Mouse (Mus musculus) gastrocnemius, postnatal 36 days (tissue): ENCODE measurements around the gene Commd8. TPM values are rescaled to one million over a fixed set of nuclear protein-coding genes. Genes with fewer than 3 reads are reported as not detected.
"Not testable (repeated sequence)": the region's sequence is repeated elsewhere in the genome, so short reads cannot be mapped to it uniquely, and the experiment has no call there.

Source experiments
- DNase-seq, 2 experiments: peaks; one replicate each; pipeline ENCODE4 v3.0.0; 2022
- intact Hi-C: fragments of 180-260 bp; cut with DNase I; formaldehyde crosslinking; loops from one replicate; pipeline ENCODE4 v1.15.1; 2025
- total RNA-seq, 2 experiments: library from RNA; stranded (reverse); gene quantifications; 2 replicates each; pipeline ENCODE4 v1.2.3; 2021

Gene Commd8
- total RNA-seq, 2 experiments from 2014 or later = 26.4 to 29.1 TPM

DNA sequence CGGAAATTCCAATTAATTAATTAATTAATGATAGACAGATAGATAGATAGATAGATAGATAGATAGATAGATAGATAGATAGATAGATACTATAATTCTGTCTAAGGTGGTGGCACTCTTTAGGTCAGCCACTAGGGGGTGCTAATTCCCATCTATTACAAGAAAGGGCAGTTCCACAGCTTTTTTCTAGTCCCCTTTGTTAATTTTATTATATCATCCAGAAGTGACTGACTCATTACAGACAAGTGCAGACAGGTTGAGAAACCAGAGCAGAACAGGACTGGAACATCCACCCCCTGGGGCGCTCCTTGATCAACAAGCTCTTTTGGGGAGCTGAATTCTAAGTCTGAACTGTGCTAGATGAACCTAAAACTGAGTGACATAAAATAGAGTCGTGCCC is 4.7 kb upstream of the Commd8 start:
- intact Hi-C loops = loop anchor here (2.0 kb wide), 1 partner anchor 96 kb away; no protein-coding TSS in a partner anchor
- no peak for DNase-seq

DNA sequence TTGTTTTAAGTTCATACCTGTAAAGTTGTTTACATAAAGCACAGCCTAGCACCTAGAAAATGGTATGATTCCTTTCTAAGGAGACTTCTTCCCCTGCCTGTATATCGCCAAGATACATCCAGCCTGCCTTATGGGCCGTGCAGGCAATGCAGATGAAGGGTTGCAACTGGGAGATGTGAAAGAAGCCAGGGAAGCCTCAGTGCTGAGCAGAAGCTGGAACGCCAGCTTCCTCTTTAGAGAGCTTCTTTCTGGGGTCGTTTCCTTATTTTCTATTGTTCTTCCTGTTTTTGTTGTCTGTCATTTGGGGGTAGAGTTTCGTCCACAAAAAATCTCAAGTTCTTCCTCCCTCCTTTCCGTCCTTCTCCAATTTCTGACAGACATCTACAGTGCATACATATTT is 2.1 kb upstream of the Commd8 start:
- intact Hi-C loops = no loop called here

DNA sequence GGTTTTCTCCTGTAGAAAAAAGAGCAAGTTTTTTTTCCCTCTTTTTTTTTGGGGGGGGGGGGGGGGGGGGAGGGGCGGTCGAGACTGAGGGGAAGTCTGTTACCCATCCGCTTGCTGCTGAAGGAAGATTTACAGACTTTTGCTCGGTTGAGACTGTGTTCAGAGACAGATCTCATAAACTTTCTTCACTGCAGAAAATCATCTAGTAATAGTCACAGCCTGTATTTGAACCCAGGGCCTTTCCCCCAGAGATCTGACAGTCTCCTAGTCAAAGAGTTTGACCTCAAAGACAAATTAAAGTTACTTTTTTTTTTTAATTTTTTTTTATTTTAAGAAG is 264 bp upstream of the Commd8 start:
- intact Hi-C loops = no loop called here
- DNase-seq = no peak

More for the DNA sequence above, 2.1 kb upstream of the Commd8 start:
- DNase-seq = no peak

DNA sequence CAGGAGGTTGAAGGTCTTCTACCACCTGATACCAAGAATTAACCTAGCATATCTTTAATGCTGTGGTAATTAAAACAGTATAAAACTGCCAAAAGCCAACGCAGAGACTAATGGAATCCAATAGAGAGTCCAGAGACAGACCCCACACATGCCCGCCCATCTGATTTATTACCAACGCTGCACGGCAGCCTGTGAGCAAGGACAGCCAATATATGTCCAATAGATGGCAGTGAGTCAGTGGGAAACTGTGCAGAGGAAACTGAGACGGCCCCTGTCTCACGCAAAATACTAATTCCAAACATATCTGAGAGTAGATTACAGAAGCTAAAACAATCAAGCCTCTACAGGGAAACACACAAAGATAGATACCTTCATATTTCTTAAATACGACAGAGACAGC is 3.6 kb downstream of the Commd8 start:
- intact Hi-C loops = no loop called here
- no peak for DNase-seq

DNA sequence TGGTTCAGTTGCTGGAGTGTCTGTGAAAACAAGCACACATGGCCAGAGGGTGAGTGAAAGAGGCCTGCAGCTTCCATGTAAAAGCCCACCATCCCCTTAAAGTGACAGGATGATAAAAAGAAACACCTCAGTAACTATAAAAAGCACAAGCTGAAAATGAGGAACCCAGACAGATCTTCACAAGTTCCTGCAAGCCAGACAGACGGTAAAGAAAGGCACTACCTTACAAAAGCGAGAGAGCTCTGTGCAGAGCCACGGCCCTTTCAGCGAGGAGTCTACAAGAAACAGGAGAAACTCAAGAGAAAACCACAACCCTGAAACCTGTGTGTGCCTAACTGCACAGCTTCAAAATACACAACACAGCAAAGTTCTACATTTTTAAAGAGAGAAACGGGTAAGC is 5.1 kb downstream of the Commd8 start:
- no peak for DNase-seq
- intact Hi-C loops = no loop called here

DNA sequence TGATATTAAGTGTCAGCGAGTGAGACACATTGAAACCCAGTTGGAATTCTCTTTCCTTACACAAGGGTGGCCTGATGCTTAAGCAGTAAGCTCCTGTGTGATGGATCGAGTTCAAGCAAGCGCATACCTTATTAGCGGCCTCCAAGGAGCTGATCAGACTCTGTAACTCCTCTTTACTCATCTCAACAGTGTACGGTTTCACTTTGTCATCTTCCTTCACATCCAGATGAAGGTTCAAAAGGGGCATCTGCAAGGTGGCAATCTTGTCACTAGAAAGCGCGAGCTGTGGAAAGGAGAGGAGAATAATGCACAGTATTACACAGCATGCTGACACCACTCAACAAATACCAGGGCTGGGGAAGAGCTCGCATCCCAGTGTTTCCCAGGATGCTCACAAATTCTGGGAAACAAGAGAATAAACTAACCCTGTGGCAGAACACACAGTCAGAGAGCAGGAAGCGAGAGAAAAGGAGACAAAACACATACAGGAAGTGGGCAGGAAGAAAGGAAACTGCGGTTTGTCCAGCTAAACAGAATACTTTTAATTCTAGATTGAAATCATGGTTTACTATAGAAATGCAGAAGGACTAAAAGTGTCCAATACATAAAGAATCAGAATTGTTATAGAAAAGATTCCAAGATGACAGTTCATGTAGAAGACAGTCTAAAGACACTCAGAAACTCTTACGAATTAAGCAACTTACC is 7.1 kb downstream of the Commd8 start:
- intact Hi-C loops = no loop called here
- DNase-seq = no peak

DNA sequence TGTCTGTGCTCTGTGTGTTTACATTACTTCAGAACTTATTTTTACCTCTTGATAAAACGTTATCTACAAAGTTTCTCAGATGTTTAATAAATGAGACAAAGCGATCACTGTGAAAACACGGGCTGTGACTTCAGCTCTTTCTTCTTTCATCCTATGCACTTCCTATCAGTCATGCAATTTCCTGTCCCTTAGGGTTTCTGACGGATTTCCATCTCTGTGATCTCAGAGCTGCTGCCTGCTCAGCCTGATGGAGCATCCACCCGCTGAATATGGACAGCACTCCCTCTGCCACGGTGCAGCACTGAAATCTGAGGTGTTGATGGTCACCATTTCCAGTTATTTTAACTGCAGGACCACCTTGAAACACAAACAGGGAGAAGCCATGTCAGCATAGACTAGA is 8.5 kb downstream of the Commd8 start:
- no peak for DNase-seq
- intact Hi-C loops = no loop called here

DNA sequence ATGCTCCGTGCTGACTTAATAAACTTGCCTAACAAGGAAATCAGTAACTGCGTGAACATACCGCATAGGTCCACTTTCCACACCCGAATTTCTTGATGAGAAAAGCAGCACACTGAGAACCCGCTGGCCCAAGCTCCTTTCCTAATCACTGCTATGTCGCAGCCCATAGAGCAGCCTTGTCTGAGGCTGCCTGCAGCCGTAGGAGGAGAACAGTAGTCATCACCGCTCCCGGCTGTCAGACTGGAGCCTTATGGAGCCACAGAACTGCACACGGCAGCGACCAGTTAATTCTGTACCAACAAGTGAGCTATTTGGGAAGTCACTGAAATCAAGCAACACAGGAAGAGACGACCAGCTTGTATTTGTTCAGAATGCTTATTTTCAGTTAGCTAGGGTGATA is 9.3 kb downstream of the Commd8 start:
- intact Hi-C loops = no loop called here
- DNase-seq = no peak

DNA sequence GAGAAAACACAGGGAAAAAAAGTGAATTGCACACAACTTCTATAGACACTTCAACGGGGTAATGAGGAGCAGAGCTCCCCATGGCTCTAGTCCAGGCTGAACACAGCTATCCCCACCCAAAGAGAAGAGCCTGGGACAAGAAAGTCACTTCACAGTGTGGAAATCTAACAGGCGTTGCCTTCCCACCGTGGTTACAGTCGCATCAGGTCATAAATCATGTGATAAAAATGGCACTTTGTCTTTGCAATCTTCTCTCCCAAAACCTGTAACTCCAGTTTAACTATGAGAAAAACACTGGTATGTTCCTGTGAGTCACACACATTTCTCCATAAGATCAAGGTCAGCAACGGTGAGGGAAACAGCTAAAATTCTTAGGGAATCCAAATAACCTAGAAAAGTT is 11.4 kb downstream of the Commd8 start:
- DNase-seq = no peak
- intact Hi-C loops = no loop called here

DNA sequence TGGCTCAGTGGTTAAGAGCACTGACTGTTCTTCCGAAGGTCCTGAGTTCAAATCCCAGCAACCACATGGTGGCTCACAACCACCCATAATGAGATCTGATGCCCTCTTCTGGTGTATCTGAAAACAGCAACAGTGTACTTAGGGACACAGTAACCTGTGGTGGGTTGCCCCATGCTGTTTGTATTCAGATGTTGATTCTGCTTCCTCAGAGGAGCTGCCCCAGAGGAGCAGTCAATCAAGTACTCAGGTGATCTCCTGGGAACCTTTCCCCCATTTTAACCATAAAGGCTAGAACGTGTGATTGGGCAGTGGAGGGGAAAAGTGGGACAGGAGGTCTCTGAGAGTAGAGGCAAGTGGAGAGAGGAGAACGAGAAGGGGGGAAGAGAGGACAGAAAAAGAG is 12.3 kb downstream of the Commd8 start:
- DNase-seq, intact Hi-C loops: not testable (repeated sequence)

DNA sequence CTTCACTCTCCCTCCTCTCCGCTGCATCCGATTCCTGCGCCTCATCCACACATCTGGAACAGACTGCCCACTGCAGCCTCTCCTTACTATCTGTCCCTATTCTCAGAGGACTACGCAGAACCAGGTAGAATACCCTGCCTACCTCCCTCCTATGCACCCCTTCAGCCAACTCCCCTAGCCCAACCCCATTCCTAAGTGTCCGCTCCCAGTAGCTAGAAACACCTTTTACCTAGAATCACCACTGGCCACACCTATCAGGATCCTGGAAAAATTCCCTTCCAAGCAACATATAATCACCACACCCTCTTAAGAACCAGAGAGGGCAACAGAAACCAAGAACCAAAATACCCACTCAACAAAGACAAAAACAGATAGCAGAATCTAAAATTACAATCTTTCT is 17.1 kb downstream of the Commd8 start:
- no peak for DNase-seq
- intact Hi-C loops = no loop called here

DNA sequence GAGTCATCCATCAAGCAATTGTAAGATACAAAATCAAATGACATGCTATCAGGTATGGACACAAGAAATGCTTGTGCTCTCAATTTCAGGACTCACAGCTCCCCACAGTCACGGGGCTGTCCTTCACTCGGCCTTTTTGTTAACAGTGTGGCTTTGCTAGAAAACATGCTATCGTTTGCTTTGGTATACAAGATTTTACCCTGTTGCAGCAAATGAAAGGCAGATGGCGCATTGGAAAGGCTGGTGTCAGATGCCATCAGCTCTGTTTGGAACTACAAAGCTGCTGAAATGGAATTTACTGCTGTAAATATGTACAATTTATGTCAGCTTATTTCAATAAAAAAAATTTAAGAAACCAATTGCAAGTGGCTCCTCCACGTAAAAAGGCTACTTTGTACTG is 19.3 kb downstream of the Commd8 start:
- intact Hi-C loops = no loop called here

DNA sequence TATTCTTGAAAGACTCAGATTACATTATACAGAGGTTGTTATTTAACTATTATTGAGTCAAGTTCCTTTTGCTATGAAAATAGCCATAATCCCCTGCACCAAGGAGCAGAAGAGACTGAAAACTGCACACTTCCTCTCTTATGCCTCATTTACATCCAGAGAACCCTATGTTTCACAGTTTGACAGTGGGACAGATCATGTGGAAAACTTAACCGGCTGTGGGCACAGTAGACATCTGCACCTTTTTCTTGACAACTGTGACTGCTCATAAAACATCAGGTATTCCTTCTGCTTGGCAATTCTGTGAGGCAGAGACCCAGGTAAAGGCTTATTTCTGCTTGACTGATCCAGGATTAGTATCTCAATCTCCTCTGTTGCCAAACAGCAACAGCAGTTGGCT is 28.4 kb downstream of the Commd8 start:
- no peak for DNase-seq
- intact Hi-C loops = no loop called here

More for the DNA sequence above, 19.3 kb downstream of the Commd8 start:
- no peak for DNase-seq

DNA sequence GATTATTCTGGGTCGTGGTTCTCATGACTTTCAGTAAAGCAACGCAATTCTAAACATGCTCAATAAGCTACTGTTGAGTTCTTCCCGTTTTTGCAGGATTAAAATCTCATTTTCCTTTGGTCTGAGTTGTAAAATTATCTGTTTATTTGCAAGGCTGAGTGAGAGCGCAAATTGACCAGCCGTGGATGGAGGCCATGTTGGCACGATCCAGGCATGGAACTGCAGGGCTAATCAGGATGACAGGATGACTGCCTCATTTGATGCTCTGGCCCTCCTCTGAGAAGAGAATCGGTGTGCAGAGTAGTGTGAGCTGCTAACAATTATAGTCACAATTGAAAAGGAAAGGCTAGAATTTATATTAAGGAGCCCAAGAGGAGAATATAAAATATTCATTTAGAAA is 29.7 kb downstream of the Commd8 start:
- no peak for DNase-seq
- intact Hi-C loops = no loop called here

DNA sequence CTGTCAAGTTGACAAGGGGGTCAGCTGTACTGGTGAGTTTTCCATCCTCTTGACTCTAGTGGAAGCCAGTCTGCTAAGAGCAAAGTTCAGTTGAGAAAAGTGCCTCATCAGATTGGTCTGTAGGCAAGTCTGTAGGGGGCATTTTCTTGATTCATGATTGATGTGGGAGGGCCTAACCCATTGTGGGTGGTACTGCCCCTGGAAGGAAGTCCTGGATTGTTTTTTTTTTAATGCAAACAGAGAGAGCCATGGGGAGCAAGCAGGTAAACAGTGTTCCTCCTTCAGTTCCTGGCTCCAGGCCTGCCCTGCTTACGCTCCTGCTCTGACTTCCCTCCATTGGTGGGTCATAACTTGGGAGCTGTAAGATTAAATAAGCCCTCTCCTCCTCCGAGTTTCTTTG is 34.1 kb downstream of the Commd8 start:
- intact Hi-C loops = no loop called here
- no peak for DNase-seq

DNA sequence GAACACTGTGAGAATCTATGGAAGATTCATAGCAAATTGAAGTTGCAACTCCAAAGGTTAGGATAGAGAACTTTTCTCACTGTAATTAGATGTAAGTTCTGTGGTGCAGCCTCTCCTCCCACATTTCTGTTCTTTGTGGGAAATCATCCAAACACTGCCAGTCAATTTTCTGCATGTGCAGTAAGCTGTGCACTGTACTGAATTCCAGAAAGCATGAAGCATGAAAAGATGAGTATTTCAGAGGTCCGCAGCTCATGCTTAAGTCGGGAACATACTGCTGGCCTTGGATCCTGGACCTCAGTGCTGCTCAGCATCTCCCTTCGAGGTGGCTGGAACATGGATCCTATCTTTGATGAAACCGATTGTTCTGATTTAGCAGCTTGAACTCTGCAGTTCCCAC is 41.3 kb downstream of the Commd8 start:
- DNase-seq = no peak
- intact Hi-C loops = no loop called here

DNA sequence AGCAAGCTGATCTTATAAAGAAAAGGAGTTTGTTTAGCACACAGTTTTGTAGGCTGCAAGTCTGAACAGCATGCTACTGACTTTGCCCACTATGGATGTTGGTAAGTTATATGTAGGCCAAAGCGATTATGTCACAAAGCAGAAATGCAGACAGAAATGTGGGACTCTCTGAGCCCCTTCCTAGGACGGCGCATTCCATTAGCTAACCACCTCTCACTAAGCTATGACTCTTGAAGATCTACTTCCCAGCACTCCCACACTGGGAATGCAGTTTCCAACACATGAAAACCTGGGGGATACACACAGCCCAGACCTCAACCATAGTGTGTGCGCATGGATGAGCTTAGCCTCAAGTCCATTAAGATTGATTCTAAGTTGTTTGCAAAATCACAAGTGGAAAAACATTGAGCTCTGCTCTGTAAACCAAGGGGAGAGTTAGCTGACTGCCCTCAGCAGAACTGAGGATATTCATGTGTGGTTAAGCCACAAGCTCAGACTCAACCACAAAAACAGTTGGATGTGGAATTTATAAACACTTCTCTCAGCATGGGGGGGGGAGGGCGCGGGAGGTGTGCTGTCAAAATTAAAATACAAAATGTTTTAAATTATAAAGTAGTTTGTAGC is 45.5 kb downstream of the Commd8 start:
- DNase-seq = no peak
- intact Hi-C loops = no loop called here
